Mouse (Mus musculus) layer of hippocampus, adult 11-12 months (tissue): ENCODE results near the gene Mtrr.

Experiments used
- DNase-seq: peaks from one replicate; pipeline ENCODE4 v3.0.0; 2022; ENCODE audit warnings: low spot score

The Mtrr gene

GRCm38 (mm10) chr13:68581747-68582516 lies at the start of gene Mtrr, which contains the start of gene Fastkd3:
Gene Mtrr (minus strand): TSS chr13:68582149.
Gene Fastkd3 (plus strand): TSS chr13:68582234.
- peak; percentile 97 for DNase-seq

GRCm38 (mm10) chr13:68627041-68627440 lies 45.1 kb upstream of the Mtrr start:
- DNase-seq, result no peak

DNA sequence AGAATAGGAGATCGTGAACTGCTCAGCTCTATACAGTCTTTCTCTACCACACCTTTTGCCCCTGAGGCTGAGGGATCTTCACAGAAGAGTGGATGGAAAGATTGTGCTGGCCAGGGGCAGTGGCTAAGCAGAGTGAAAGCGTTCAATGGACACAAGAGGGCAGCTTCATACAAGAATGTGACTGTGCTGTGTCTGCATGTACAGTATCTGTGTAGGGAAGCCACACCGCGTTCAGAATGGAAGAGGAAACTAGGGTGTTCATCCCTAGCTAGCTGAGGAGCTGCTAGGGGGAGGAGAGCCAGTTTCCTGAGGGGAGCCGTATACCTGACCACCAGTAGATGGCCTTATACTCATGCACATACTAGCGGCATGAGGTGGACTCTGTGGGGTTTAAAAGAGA lies 40.8 kb upstream of the Mtrr start:
- no peak for DNase-seq

- DNase-seq, result no peak
Observed at GRCm38 (mm10) chr13:68607652-68608405, 25.9 kb upstream of the Mtrr start.

GRCm38 (mm10) chr13:68605689-68606126 lies 23.8 kb upstream of the Mtrr start:
- no peak for DNase-seq

- no peak for DNase-seq
Observed at GRCm38 (mm10) chr13:68603085-68603484, 21.1 kb upstream of the Mtrr start.

DNA sequence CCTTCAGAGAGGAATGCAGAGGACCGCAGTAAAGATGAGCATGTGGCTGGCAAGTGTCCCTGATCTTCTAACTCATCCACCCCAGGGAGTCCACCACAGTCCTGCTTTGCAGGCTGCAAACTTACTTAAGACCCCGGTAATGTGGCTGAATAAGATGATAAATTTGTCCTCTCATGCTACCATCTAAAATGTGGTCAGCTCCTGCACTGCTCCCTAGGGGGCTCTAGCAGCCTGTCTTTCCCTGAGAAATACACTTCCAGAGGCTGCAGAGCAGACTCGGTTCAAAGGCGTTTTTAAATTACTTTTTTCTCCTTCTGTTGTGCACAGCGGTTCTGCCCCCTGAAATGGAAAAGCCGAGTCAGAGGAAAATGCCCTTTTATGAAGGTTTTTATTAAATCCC lies 19.2 kb upstream of the Mtrr start:
- DNase-seq, result peak; percentile 58

DNA sequence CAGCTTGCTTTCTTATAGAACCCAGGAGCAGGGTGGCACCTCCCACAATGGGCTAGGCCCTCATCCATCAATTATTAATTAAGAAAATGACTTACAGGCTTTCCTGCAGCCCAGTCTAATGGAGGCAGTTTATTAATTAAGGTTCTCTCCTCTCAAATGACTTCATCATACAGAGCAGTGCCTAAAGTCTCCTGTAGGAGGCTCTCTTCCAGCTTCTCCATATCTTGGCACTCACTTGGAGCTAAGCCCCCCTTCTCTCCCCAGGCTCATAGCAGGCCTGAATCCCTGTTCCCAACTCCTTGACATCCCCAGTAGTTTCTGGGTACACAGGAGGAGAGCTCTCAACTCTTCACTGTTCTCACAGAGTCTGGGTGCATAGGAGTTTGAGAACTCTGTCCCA lies 17.0 kb upstream of the Mtrr start:
- no peak for DNase-seq

DNA sequence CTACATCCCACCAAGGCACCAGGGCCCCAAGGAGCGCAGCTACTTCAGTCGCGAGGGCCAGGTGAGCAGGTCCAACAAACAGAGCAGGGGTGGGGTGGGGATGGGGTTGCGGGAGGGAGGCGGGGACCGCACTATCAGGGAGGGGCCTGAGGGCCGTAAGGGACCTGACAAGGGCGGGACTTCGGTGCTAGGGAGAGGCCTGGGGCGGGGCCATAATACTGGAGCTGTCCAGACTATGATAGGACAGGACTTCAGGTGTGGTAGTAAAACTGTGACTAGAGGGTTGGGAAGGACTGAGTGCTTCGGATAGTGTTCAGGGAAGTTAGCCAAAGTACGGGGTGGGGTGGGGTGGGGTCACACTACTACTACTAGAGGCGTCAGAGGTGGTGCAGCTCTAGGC lies 15.7 kb upstream of the Mtrr start:
- DNase-seq, result no peak

DNA sequence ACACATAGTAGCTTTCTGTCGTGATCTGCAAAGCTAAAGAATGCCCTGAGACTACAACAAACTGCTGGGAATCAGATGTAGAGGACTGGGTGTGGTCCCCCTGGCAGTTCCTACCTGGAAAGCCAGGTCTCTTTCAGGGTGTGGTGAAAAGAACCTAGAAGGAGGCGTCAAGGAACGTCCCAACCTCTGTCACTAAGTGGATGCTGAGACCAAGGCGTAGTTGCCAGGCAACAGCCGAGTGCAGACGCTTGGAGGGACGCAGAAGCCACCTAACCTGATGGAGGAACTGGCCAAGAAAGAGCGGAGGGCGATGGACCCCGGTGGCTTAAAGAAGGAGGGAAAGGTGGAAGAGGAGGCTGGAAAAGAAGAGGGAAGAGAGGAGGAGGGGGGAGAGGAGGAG lies 15.2 kb upstream of the Mtrr start, which contains the start of gene 1700001L19Rik:
TSS of gene 1700001L19Rik (plus strand) at position 223 of the 400 bp plus-strand sequence.
- DNase-seq, result no peak

GRCm38 (mm10) chr13:68593797-68594196 lies 11.8 kb upstream of the Mtrr start:
- no peak for DNase-seq

DNA sequence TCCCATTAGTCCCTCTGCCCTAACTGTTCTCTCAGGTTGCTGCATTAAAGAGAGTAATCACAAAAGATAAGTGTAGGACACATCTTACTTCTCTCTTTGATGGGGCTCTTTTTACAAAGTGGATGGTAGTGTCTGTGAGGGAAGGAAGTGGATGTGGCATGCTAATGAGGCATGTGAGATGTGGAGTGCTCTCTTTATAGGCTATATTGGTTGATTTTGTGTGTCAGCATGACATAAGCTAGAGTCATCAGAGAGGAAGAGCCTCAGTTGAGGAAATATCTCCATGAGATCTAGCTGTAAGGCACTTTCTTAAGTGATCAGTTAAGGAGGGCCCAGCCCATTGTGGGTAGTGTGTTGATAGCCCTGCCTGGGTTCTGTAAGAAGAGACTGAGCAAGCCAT lies 6.4 kb upstream of the Mtrr start:
- DNase-seq, result no peak

- DNase-seq, result no peak
Observed at GRCm38 (mm10) chr13:68585441-68585840, 3.5 kb upstream of the Mtrr start.

GRCm38 (mm10) chr13:68583961-68584360 lies 2.0 kb upstream of the Mtrr start:
- no peak for DNase-seq

- DNase-seq, result no peak
Observed at GRCm38 (mm10) chr13:68582517-68582780, 500 bp upstream of the Mtrr start.

DNA sequence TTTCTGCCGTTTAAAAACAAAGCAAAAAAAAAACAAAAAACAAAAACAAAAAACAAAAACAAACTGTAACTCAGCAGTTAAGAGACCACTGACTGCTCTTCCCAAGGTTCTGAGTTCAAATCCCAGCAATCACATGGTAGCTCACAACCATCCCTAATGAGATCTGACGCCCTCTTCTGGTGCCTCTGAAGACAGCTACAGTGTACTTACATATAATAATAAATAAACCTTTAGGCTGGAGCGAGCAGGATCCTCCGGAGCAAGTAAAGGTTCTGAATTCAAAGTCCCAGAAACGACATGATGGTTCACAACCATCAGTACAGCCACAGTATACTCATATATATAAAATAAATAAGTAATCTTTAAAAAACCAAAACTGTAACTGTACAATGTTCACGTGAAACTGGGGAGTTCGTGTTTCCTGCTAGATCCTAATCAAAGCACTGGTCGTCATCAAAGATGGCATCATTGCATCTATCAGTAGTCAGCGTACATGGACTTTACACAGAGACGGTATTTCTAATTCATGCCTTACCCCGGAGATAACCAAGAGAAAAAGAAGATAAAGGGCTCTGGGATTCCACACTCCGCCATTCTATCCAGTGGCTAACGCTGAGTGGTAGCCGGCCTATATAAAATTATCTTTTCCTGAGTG lies 736 bp downstream of the Mtrr start:
- no peak for DNase-seq

DNA sequence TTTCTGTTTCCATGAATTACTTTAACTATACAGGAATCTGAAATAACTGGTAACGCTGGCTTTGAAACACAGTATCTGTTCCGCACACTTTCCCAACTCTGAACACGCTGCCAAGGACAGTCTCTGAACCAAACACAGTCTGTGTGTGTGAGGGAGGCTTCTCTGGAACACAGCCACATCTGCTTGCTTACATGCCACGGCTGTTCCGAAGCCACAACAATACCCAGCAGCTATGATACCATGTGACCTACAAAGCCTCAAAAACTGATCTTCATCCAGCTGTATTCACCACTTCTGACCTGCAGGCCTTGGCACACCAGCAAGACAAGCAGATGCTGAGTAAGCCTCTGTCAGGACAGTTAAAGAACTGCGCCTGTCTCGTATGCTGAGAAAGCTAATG lies 4.0 kb downstream of the Mtrr start:
- peak; percentile 83 for DNase-seq

GRCm38 (mm10) chr13:68574398-68574797 lies 7.6 kb downstream of the Mtrr start:
- no peak for DNase-seq

- DNase-seq, result peak; percentile 2
Observed at GRCm38 (mm10) chr13:68572966-68573913, 8.7 kb downstream of the Mtrr start.

DNA sequence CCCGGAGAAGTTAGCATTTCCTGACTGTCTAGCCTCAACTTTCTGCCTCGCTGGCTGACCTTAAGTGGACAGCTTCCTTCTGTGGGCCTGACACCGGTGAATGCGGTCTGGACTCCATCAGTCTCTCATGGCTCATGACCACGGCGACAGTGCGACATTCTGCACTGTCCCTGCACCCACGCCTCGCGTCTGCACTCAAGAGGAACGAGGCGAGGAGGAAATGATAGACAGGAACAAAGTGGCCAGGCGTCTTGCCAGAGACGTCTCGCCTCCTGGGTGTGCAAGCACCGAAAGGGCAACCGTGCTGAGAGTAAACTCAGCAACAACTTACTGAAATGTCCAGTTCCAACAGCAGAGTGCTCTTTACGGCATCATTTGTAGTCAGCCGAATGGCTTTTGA lies 9.7 kb downstream of the Mtrr start:
- DNase-seq, result peak; percentile 13

DNA sequence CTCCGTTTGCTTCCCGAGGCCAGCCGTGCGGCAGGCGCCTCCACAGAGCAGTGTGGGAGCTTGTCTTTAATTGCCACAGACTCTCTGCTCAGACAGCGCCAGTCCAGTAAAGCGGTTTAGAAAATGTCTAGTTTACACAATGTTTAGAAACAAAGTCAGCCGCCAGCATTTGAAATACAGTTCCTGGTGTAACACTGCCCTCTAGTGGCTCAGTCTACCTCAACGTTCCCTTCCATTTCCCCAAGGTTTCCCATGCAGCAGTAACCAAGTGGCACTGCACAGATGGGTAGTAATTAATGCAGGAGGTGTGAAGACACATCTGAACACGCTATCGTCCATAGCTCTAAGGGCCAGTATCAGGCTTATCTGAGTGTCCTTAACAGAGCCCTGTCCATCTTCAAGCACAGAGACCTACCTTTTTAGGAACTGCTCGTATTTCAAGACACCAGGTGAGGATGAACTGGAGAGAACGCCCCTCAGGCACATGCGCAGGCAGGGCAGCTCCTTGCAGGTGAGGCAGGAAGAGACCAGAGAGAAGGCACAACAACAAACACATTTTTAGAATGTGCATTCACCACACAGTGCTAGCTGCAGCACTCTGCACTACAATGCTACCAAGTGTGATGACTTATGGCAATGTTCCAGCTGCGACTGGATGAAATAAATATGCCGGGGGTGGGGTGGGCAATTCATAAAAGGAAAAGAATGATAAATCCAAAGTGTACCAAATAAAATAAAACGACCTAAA lies 12.2 kb downstream of the Mtrr start:
- DNase-seq, result peak; percentile 85
